Mouse (Mus musculus) cerebellum, adult 2 months (tissue): ENCODE results near the gene Lrrk1. TPM values are rescaled to one million over a fixed set of nuclear protein-coding genes. Genes with fewer than 3 reads are reported as not detected.

ENCODE experiments used
- DNase-seq, 2 experiments: peaks; one replicate each; pipeline ENCODE4 v3.0.0; 2021
- H3K27ac ChIP-seq: fragments of 200-500 bp; 2 replicates; pipeline ENCODE4 v1.5.1; 2012; ENCODE audit warnings: low read length, control low read depth, inconsistent platforms; ENCODE audit not compliant: insufficient read depth
- H3K27me3 ChIP-seq: fragments of 200-500 bp; 2 replicates; pipeline ENCODE4 v1.6.1; 2012; ENCODE audit warnings: inconsistent platforms, mild to moderate bottlenecking, low read length, moderate library complexity; ENCODE audit not compliant: control insufficient read depth, insufficient read depth
- H3K4me1 ChIP-seq: fragments of 200-500 bp; 2 replicates; pipeline ENCODE4 v1.6.1; 2011; ENCODE audit warnings: low read length; ENCODE audit not compliant: control insufficient read depth, insufficient read depth
- H3K4me3 ChIP-seq: fragments of 200-500 bp; replicated peaks from 2 replicates; pipeline ENCODE3; 2011; ENCODE audit warnings: mild to moderate bottlenecking, low read depth, low read length, control low read depth; ENCODE audit not compliant: insufficient read depth
- CTCF ChIP-seq: fragments of 200-500 bp; IDR thresholded peaks from 2 replicates; pipeline ENCODE4 v1.5.1; 2011; ENCODE audit warnings: low read depth, mild to moderate bottlenecking, control low read depth, low read length, moderate library complexity, borderline replicate concordance; ENCODE audit not compliant: insufficient read depth
- POLR2A ChIP-seq: fragments of 200-500 bp; IDR thresholded peaks from 2 replicates; pipeline ENCODE4 v1.6.1; 2011; ENCODE audit warnings: low read length, control low read depth, borderline replicate concordance; ENCODE audit not compliant: insufficient read depth
- WGBS: fragments of 180-500 bp; shearing (Covaris S2); methylation state at CpG from one replicate; pipeline ENCODE4 v1.1.7; 2018; 5-methylcytosine and 5-hydroxymethylcytosine counted together
- polyA plus RNA-seq: library from polyadenylated mRNA; depleted of rRNA; stranded (reverse); fragments of >200 nt; gene quantifications from 2 replicates; pipeline ENCODE4 v1.2.3, GENCODE M21; 2012

Lrrk1 gene
- polyA plus RNA-seq, 1 experiment = 2.6 TPM

DNA sequence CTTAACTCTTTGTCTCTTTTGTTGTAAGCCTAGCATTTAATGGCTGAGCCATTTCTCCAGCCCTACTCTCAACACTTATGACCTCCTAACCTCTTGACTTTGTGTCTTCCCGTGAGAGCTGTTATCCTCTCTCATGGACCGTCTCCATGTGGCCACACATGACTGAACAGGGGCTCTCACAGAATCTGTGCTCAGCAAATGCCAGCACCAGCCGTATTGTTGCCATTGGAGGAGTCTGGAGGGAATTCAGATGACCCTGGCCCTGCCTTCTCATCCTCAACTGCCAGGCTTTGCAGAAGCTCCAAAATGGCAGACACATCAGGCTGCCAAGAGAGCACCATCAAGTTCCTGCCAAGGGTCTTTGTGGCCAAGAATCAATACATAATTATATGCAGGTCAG, 9.1 kb upstream of the Lrrk1 start:
- no peak for TF ChIP-seq POLR2A
- TF ChIP-seq CTCF = no peak
- Histone ChIP-seq H3K4me3 (no peak overlapping the region), H3K4me1 (no peaks in the 10 kb centered on the region; the same call in 1 of the 2 replicates), H3K27me3 (no peaks in the 10 kb centered on the region), H3K27ac (no peak overlapping the region)
- DNase-seq = no peak
- 26% methylated on average over 3 of the region's 3 CpGs for WGBS

DNA sequence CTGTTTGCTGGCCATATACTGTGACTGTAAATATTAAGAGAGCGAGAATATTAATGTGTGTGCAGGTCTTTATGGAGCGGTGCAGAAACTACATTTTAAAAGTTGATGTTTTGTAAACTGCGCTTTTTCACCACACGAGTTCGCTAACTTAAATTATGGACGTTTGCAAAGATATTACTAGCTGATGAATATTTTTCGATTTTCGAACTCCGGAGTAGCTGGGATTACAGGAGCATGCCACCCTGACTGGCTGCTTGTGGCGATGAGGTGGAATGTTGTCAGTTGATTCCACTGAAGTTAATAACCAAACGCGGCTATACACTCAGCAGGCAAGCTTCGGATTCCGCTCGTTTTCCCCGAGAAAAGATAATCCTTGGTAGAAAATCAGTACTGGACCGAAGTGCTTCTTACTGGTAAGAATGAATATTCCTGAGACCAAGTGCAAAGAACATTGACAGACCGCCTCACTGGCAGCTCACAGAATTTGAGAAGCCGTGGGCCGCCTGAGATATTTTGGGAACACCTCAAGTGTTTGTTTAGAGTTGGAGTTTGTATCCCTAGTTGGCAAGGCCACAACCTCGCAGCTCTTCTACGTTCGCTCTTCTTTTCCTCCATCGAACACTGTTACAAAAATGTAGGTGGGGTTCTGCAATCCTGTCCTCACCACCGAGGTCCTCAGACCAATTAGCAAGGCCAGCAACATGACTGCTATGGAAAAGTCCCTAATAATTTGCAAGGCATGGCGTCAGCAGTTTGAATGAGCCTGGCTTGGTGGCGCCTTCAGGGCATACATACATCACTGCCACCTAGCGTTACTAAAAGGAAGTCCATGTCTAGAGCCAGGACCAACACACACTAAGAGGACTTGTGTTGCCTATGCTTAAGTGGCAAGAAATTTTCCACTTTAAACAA, 727 bp upstream of the Lrrk1 start:
- TF ChIP-seq CTCF = peak; percentile 84
- TF ChIP-seq POLR2A = no peak
- WGBS = 25% methylated on average over 28 of the region's 28 CpGs
- no peak overlapping the region for H3K27ac ChIP-seq

DNA sequence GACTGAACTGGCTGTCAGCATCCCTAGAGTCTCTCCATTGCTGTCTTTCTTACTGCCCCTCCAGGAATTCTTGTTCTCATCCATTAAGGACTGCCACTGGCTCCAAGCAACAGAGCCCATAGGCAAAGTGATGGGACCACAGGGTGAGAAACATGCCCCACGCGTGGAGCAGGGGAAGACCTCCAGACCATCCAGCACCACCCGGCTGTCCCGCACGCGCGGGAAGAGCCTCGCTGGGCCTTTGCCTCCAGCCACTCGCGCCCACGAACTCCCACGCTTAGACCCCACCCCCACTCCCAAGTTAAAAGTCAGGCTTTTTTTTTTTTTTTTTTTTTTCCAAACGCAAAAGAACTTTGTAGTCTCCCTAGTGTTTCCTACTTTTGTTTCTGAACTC, 734 bp downstream of the Lrrk1 start:
- Histone ChIP-seq H3K4me3 (no peak overlapping the region), H3K4me1 (no peaks in the 10 kb centered on the region), H3K27ac (no peak overlapping the region), H3K27me3 (peaks cover 2% of the 10 kb centered on the region; the same call in 1 of the 2 replicates)
- TF ChIP-seq POLR2A = no peak
- no peak for TF ChIP-seq CTCF
- 14% methylated on average over 13 of the region's 13 CpGs for WGBS
- DNase-seq = no peak

More for the DNA sequence above, 727 bp upstream of the Lrrk1 start:
- H3K4me1 ChIP-seq = no peaks in the 10 kb centered on the region
- peaks cover 2% of the 10 kb centered on the region; the same call in 1 of the 2 replicates for H3K27me3 ChIP-seq
- DNase-seq = peak; percentile 46 to 59
- H3K4me3 ChIP-seq = peak overlapping the region; percentile 12

DNA sequence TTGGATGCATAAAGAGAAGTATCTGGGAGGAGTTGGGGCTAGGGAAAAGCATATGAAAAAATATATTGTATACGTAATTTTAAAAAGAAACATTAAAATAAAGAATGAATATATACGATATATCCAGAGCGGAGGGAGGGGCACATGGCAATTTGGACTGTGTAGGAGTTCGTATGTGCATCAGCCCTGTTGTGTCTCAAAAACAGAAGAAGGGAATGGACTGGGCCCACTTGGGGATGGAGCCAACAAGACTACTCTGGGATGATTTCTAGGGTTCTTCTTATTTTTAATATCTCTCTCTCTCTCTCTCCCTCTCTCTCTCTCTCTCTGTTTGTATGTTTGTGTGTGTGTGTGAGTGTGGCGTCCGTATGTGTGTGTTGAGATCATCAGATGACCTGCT, 1.7 kb downstream of the Lrrk1 start:
- no peak overlapping the region for H3K27ac ChIP-seq
- DNase-seq = no peak
- H3K4me1 ChIP-seq = no peaks in the 10 kb centered on the region
- 96% methylated on average over 6 of the region's 6 CpGs for WGBS
- H3K27me3 ChIP-seq = peaks cover 2% of the 10 kb centered on the region; the same call in 1 of the 2 replicates
- TF ChIP-seq POLR2A (no peak), CTCF (no peak)
- H3K4me3 ChIP-seq = no peak overlapping the region

DNA sequence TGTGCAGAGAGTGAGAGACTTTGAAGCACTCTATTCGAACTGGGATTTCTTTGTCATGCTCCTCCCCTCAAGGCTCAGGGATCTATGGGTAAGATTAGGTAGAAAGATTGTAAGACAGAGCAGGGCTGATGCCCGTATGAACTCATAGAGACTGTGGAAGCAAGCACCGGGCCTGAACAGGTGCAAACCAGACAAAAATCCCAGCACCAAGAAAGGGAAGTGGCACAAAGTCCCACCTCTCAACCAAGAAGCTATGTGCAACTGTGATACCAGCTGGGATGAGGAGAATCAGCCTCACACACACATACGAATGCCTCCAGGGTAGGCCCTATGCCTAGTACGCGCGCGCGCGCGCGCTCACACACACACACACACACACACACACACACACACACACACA, 2.3 kb downstream of the Lrrk1 start:
- TF ChIP-seq POLR2A = no peak
- no peak for TF ChIP-seq CTCF
- Histone ChIP-seq H3K4me3 (no peak overlapping the region), H3K4me1 (no peaks in the 10 kb centered on the region), H3K27ac (no peak overlapping the region), H3K27me3 (peaks cover 2% of the 10 kb centered on the region; the same call in 1 of the 2 replicates)
- WGBS = 96% methylated on average over 12 of the region's 12 CpGs
- DNase-seq = no peak

DNA sequence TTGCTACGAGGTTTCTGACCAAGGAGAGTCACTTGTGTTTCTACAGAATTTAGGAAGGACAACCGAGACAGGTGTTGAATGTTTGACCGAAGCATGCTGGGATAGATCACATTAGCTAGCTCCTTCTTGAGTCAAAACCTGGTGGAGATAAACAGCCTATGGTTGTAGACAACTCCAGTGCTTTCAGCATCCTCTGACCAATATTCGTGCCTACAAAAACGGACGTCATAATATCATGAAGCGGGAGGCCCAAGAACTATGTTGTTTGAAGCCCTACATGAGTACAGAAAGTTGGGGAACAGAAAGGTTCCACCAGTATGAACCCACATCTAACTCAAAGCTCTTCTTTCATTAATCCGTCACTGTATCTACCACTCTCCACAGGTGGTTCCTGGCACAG, 3.3 kb downstream of the Lrrk1 start:
- Histone ChIP-seq H3K4me3 (no peak overlapping the region), H3K4me1 (no peaks in the 10 kb centered on the region), H3K27me3 (peaks cover 2% of the 10 kb centered on the region; the same call in 1 of the 2 replicates), H3K27ac (no peak overlapping the region)
- WGBS = 93% methylated on average over 8 of the region's 8 CpGs
- no peak for DNase-seq
- TF ChIP-seq POLR2A (no peak), CTCF (no peak)

DNA sequence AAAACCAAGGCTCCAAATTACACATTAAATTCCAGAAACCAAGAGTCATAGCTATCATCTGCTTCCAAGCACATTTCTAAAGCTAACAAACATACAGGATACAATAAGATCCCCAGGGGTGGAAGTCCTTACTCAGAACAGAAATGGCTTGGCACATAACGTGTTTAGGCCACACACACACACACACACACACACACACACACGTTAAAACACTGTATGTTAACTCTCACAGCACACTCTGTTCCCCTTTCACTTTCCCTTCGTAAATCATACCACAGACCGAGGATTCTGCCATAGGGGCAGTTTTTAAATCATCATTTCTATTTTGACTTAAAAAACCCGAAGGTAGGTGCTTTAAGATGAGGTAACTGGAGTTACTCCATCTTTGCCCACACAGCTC, 3.9 kb downstream of the Lrrk1 start:
- DNase-seq = no peak
- H3K27ac ChIP-seq = no peak overlapping the region
- H3K4me1 ChIP-seq = no peaks in the 10 kb centered on the region
- 70% methylated on average over 5 of the region's 5 CpGs for WGBS
- H3K4me3 ChIP-seq = no peak overlapping the region
- H3K27me3 ChIP-seq = peaks cover 2% of the 10 kb centered on the region; the same call in 1 of the 2 replicates
- TF ChIP-seq CTCF (no peak), POLR2A (no peak)

DNA sequence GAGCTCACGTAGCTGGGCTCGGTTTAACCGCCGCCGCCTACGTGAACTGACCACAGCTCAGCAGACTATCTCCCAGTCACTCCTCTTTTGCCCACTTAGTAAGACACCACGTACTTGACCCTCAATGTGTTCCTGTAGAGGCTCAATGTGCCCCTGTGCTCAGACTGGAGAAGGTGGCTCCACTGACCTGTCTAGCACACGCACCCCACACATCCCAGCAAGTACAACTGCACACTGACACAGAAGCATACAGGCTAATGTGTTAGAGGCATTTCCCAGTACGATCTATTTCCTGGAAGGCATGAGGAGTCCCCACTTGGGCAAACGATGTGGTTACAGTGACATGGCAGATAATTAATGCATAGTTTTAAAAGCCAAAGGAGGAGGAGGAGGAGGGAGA, 11.6 kb downstream of the Lrrk1 start:
- Histone ChIP-seq H3K27ac (no peak overlapping the region), H3K4me1 (no peaks in the 10 kb centered on the region)
- 88% methylated on average over 10 of the region's 10 CpGs for WGBS

More for the DNA sequence above, 11.6 kb downstream of the Lrrk1 start:
- Histone ChIP-seq H3K4me3 (no peak overlapping the region), H3K27me3 (no peaks in the 10 kb centered on the region; the same call in 1 of the 2 replicates)
- DNase-seq = no peak
- TF ChIP-seq CTCF = no peak
- TF ChIP-seq POLR2A = no peak
